Mouse (Mus musculus) forebrain, embryonic 16.5 days (tissue): ENCODE results near the gene Dmd. TPM values are rescaled to one million over a fixed set of nuclear protein-coding genes. Genes with fewer than 3 reads are reported as not detected.

Experiments
- ATAC-seq: fragments of 200-750 bp; cut with Nextera tagmentation; 2 replicates; pipeline ENCODE4 v1.8.0; 2017; ENCODE audit warnings: mild to moderate bottlenecking, moderate library complexity
- H3K27ac ChIP-seq: fragments of 300-500 bp; sonication (generic); 2 replicates; pipeline ENCODE4 v1.5.1; 2014; ENCODE audit warnings: low read length, control low read depth
- H3K27me3 ChIP-seq: fragments of 300-500 bp; sonication (generic); replicated peaks from 2 replicates; pipeline ENCODE4 v1.6.1; 2014; ENCODE audit warnings: low read length; ENCODE audit not compliant: control insufficient read depth, insufficient read depth
- H3K36me3 ChIP-seq: fragments of 300-500 bp; sonication (generic); 2 replicates; pipeline ENCODE4 v1.6.1; 2014; ENCODE audit not compliant: control insufficient read depth, insufficient read depth
- H3K4me1 ChIP-seq: fragments of 300-500 bp; sonication (generic); replicated peaks from 2 replicates; pipeline ENCODE4 v1.6.1; 2014; ENCODE audit warnings: low read length; ENCODE audit not compliant: control insufficient read depth, insufficient read depth
- H3K4me2 ChIP-seq: fragments of 300-500 bp; sonication (generic); 2 replicates; pipeline ENCODE4 v1.6.1; 2014; ENCODE audit warnings: mild to moderate bottlenecking, low read length, control low read depth
- H3K4me3 ChIP-seq: fragments of 300-500 bp; sonication (generic); replicated peaks from 2 replicates; pipeline ENCODE4 v1.5.1; 2014; ENCODE audit warnings: mild to moderate bottlenecking, low read length, control low read depth
- H3K9ac ChIP-seq: fragments of 300-500 bp; sonication (generic); replicated peaks from 2 replicates; pipeline ENCODE4 v1.6.1; 2014; ENCODE audit warnings: low read depth, low read length, control low read depth
- H3K9me3 ChIP-seq: fragments of 300-500 bp; sonication (generic); 2 replicates; pipeline ENCODE4 v1.6.1; 2016; ENCODE audit warnings: low read length; ENCODE audit not compliant: control insufficient read depth
- WGBS: fragments of 180-500 bp; shearing (Covaris S2); extraction: QIAGEN DNeasy Blood & Tissue Kit; methylation state at CpG from one replicate; pipeline ENCODE4 v1.1.7; 2014; 5-methylcytosine and 5-hydroxymethylcytosine counted together
- polyA plus RNA-seq: library from polyadenylated mRNA; unstranded; fragments of >200 nt; fragmentation: Nextera tagmentation; extraction: Ambion mirVana; gene quantifications from 2 replicates; pipeline ENCODE4 v1.2.1, GENCODE M21; 2015

Dmd gene
- polyA plus RNA-seq, 1 experiment from 2014 or later = 30.0 TPM

- Histone ChIP-seq H3K9ac (no peak overlapping the region), H3K9me3 (no peaks in the 10 kb centered on the region), H3K36me3 (no peaks in the 10 kb centered on the region), H3K4me3 (no peak overlapping the region), H3K27ac (no peak overlapping the region), H3K4me2 (no peak overlapping the region), H3K27me3 (no peaks in the 10 kb centered on the region), H3K4me1 (no peaks in the 10 kb centered on the region)
- WGBS = 71% methylated on average over 1 of the region's 1 CpGs
- no peak for ATAC-seq
These were observed 2128.2 kb downstream of the Dmd start for GRCm38 (mm10) chrX:85076845-85077244.

GRCm38 (mm10) chrX:85077605-85078004 is 2128.9 kb downstream of the Dmd start:
- Histone ChIP-seq H3K27ac (no peak overlapping the region), H3K36me3 (no peaks in the 10 kb centered on the region), H3K4me2 (no peak overlapping the region), H3K27me3 (no peaks in the 10 kb centered on the region), H3K4me3 (no peak overlapping the region), H3K9me3 (no peaks in the 10 kb centered on the region), H3K4me1 (no peaks in the 10 kb centered on the region), H3K9ac (no peak overlapping the region)
- no peak for ATAC-seq
- WGBS = 54% methylated on average over 1 of the region's 1 CpGs

GRCm38 (mm10) chrX:85079174-85079573 is 2130.5 kb downstream of the Dmd start:
- Histone ChIP-seq H3K4me3 (no peak overlapping the region), H3K36me3 (no peaks in the 10 kb centered on the region), H3K27me3 (no peaks in the 10 kb centered on the region), H3K9me3 (no peaks in the 10 kb centered on the region), H3K9ac (no peak overlapping the region), H3K4me2 (no peak overlapping the region), H3K27ac (no peak overlapping the region), H3K4me1 (no peaks in the 10 kb centered on the region)
- ATAC-seq = no peak
- WGBS = 63% methylated on average over 2 of the region's 2 CpGs

GRCm38 (mm10) chrX:85084237-85085153 is 2135.8 kb downstream of the Dmd start:
- H3K27me3 ChIP-seq = no peaks in the 10 kb centered on the region
- no peak; the same call in 1 of the 2 replicates for ATAC-seq
- H3K36me3 ChIP-seq = no peaks in the 10 kb centered on the region
- H3K27ac ChIP-seq = no peak overlapping the region
- no peak overlapping the region for H3K4me3 ChIP-seq
- no peak overlapping the region for H3K9ac ChIP-seq
- WGBS = 51% methylated on average over 8 of the region's 8 CpGs
- 0 out of 2 replicates have a peak, but pooled peaks cover 2% of the 10 kb centered on the region for H3K4me1 ChIP-seq
- H3K4me2 ChIP-seq = no peak overlapping the region
- no peaks in the 10 kb centered on the region for H3K9me3 ChIP-seq

GRCm38 (mm10) chrX:85089506-85089905 is 2140.8 kb downstream of the Dmd start:
- Histone ChIP-seq H3K4me3 (no peak overlapping the region), H3K27me3 (no peaks in the 10 kb centered on the region), H3K4me1 (0 out of 2 replicates have a peak, but pooled peaks cover under 1% of the 10 kb centered on the region), H3K9me3 (no peaks in the 10 kb centered on the region), H3K4me2 (no peak overlapping the region), H3K27ac (no peak overlapping the region), H3K36me3 (no peaks in the 10 kb centered on the region), H3K9ac (no peak overlapping the region)
- 0 out of 2 replicates have a peak, but pooled peaks have one; percentile 28 for ATAC-seq
- WGBS = 24% methylated on average over 7 of the region's 7 CpGs

GRCm38 (mm10) chrX:85093354-85093753 is 2144.7 kb downstream of the Dmd start:
- Histone ChIP-seq H3K4me3 (no peak overlapping the region), H3K9me3 (no peaks in the 10 kb centered on the region), H3K9ac (no peak overlapping the region), H3K36me3 (no peaks in the 10 kb centered on the region), H3K4me2 (no peak overlapping the region), H3K27ac (no peak overlapping the region), H3K4me1 (no peaks in the 10 kb centered on the region), H3K27me3 (no peaks in the 10 kb centered on the region)
- no peak for ATAC-seq

GRCm38 (mm10) chrX:85098691-85099090 is 2150.0 kb downstream of the Dmd start:
- H3K36me3 ChIP-seq = no peaks in the 10 kb centered on the region
- H3K9me3 ChIP-seq = no peaks in the 10 kb centered on the region
- no peaks in the 10 kb centered on the region for H3K27me3 ChIP-seq
- no peak overlapping the region for H3K4me2 ChIP-seq
- H3K27ac ChIP-seq = no peak overlapping the region
- ATAC-seq = no peak
- no peak overlapping the region for H3K9ac ChIP-seq
- H3K4me3 ChIP-seq = no peak overlapping the region
- no peaks in the 10 kb centered on the region for H3K4me1 ChIP-seq

GRCm38 (mm10) chrX:85112418-85112817 is 2163.7 kb downstream of the Dmd start:
- H3K36me3 ChIP-seq = no peaks in the 10 kb centered on the region
- no peak for ATAC-seq
- no peak overlapping the region for H3K27ac ChIP-seq

GRCm38 (mm10) chrX:85132706-85133105 is 2184.0 kb downstream of the Dmd start:
- ATAC-seq = no peak
- H3K36me3 ChIP-seq = no peaks in the 10 kb centered on the region
- H3K4me2 ChIP-seq = no peak overlapping the region
- H3K27me3 ChIP-seq = no peaks in the 10 kb centered on the region
- no peaks in the 10 kb centered on the region for H3K9me3 ChIP-seq
- no peak overlapping the region for H3K27ac ChIP-seq
- WGBS = 92% methylated on average over 3 of the region's 3 CpGs
- H3K4me1 ChIP-seq = no peaks in the 10 kb centered on the region
- H3K4me3 ChIP-seq = no peak overlapping the region
- H3K9ac ChIP-seq = no peak overlapping the region

More at GRCm38 (mm10) chrX:85112418-85112817, 2163.7 kb downstream of the Dmd start:
- Histone ChIP-seq H3K4me2 (no peak overlapping the region), H3K27me3 (no peaks in the 10 kb centered on the region), H3K9ac (no peak overlapping the region), H3K9me3 (no peaks in the 10 kb centered on the region), H3K4me1 (no peaks in the 10 kb centered on the region), H3K4me3 (no peak overlapping the region)
